Mouse (Mus musculus) cerebellum, adult 11-12 months (tissue): ENCODE measurements around the gene Wfdc6b.
"Not testable (repeated sequence)": the region's sequence is repeated elsewhere in the genome, so short reads cannot be mapped to it uniquely, and the experiment has no call there.

ENCODE experiments used
- DNase-seq: peaks from one replicate; pipeline ENCODE4 v3.0.0; 2022

The Wfdc6b gene

GRCm38 (mm10) chr2:164613471-164613870 lies at the start of gene Wfdc6b, which contains the start of gene Wfdc8:
TSS of gene Wfdc6b (plus strand) at chr2:164613522.
TSS of gene Wfdc8 (minus strand) at chr2:164613626.
- not testable (repeated sequence) for DNase-seq

GRCm38 (mm10) chr2:164564346-164564745 lies 49.0 kb upstream of the Wfdc6b start:
- no peak for DNase-seq

- DNase-seq, result no peak
These were observed 46.3 kb upstream of the Wfdc6b start for GRCm38 (mm10) chr2:164566997-164567396.

- no peak for DNase-seq
These were observed 45.9 kb upstream of the Wfdc6b start for GRCm38 (mm10) chr2:164567460-164567859.

GRCm38 (mm10) chr2:164573359-164573758 lies 40.0 kb upstream of the Wfdc6b start, which contains the start of gene Spint3:
TSS of gene Spint3 (minus strand) at chr2:164573459.
- DNase-seq, result not testable (repeated sequence)

- not testable (repeated sequence) for DNase-seq
These were observed 28.1 kb upstream of the Wfdc6b start, which contains the start of gene Wfdc6a for GRCm38 (mm10) chr2:164585025-164585725. TSS of gene Wfdc6a (minus strand) at chr2:164585447.

GRCm38 (mm10) chr2:164592014-164592413 lies 21.3 kb upstream of the Wfdc6b start:
- DNase-seq, result no peak

GRCm38 (mm10) chr2:164593494-164593893 lies 19.8 kb upstream of the Wfdc6b start, which contains the start of gene Eppin:
TSS of gene Eppin (minus strand) at chr2:164593594.
- no peak for DNase-seq

- DNase-seq, result no peak
These were observed 13.1 kb upstream of the Wfdc6b start for GRCm38 (mm10) chr2:164600179-164600578.

- no peak for DNase-seq
These were observed 9.8 kb upstream of the Wfdc6b start for GRCm38 (mm10) chr2:164603482-164603881.

- no peak for DNase-seq
These were observed 8.9 kb upstream of the Wfdc6b start for GRCm38 (mm10) chr2:164604411-164604810.

- DNase-seq, result no peak
These were observed 4.5 kb upstream of the Wfdc6b start for GRCm38 (mm10) chr2:164608781-164609180.

- no peak for DNase-seq
These were observed 2.1 kb downstream of the Wfdc6b start for GRCm38 (mm10) chr2:164615386-164615785.

GRCm38 (mm10) chr2:164619050-164619449 lies 5.7 kb downstream of the Wfdc6b start:
- DNase-seq, result no peak

- no peak for DNase-seq
These were observed 8.5 kb downstream of the Wfdc6b start for GRCm38 (mm10) chr2:164621775-164622174.

- DNase-seq, result no peak
These were observed 21.9 kb downstream of the Wfdc6b start for GRCm38 (mm10) chr2:164635266-164635665.

GRCm38 (mm10) chr2:164638696-164639095 lies 25.4 kb downstream of the Wfdc6b start, which contains the start of gene Wfdc16:
TSS of gene Wfdc16 (minus strand) at chr2:164638796.
- no peak for DNase-seq

GRCm38 (mm10) chr2:164641129-164641528 lies 27.8 kb downstream of the Wfdc6b start:
- no peak for DNase-seq

GRCm38 (mm10) chr2:164641881-164642673 lies 28.8 kb downstream of the Wfdc6b start:
- DNase-seq, result no peak

- peak; percentile 3 for DNase-seq
These were observed 42.5 kb downstream of the Wfdc6b start, which contains the start of gene Wfdc10 for GRCm38 (mm10) chr2:164655858-164656257. TSS of gene Wfdc10 (plus strand) at chr2:164656046.

- no peak for DNase-seq
These were observed 43.2 kb downstream of the Wfdc6b start, which contains the start of gene Wfdc9 for GRCm38 (mm10) chr2:164656483-164656882. TSS of gene Wfdc9 (minus strand) at chr2:164656583.

- DNase-seq, result no peak
These were observed 51.5 kb downstream of the Wfdc6b start for GRCm38 (mm10) chr2:164664851-164665250.
